Mouse (Mus musculus) midbrain, embryonic 10.5 days (tissue): Measurements from ENCODE around the gene Klhdc3. TPM values are rescaled to one million over a fixed set of nuclear protein-coding genes. Genes with fewer than 3 reads are reported as not detected.

ENCODE experiments used
- DNase-seq: peaks from one replicate; pipeline ENCODE4 v3.0.0-alpha.2; 2017; ENCODE audit warnings: low spot score
- H3K27ac ChIP-seq: fragments of 300-500 bp; sonication (generic); replicated peaks from 2 replicates; pipeline ENCODE4 v1.5.1; 2016; ENCODE audit warnings: mild to moderate bottlenecking
- H3K27me3 ChIP-seq: fragments of 300-500 bp; sonication (generic); 2 replicates; pipeline ENCODE4 v1.6.1; 2016; ENCODE audit warnings: low read depth, mild to moderate bottlenecking; ENCODE audit not compliant: poor library complexity, severe bottlenecking
- H3K36me3 ChIP-seq: fragments of 300-500 bp; sonication (generic); 2 replicates; pipeline ENCODE4 v1.6.1; 2016; ENCODE audit warnings: mild to moderate bottlenecking, moderate library complexity
- H3K4me1 ChIP-seq: fragments of 300-500 bp; sonication (generic); 2 replicates; pipeline ENCODE4 v1.6.1; 2016
- H3K4me3 ChIP-seq: fragments of 300-500 bp; sonication (generic); 2 replicates; pipeline ENCODE4 v1.5.1; 2016; ENCODE audit warnings: mild to moderate bottlenecking, moderate library complexity
- H3K9me3 ChIP-seq: fragments of 300-500 bp; sonication (generic); replicated peaks from 2 replicates; pipeline ENCODE4 v1.6.1; 2016; ENCODE audit warnings: mild to moderate bottlenecking
- WGBS: fragments of 180-500 bp; shearing (Covaris S2); methylation state at CpG from one replicate; pipeline ENCODE4 v1.1.7; 2016; 5-methylcytosine and 5-hydroxymethylcytosine counted together
- polyA plus RNA-seq: library from polyadenylated mRNA; unstranded; fragments of >200 nt; fragmentation: Nextera tagmentation; extraction: Ambion mirVana; gene quantifications from 2 replicates; pipeline ENCODE4 v1.2.1, GENCODE M21; 2016

Klhdc3 gene
- 126 and 128 TPM in 2 replicates for polyA plus RNA-seq

- WGBS: under 1% methylated on average over 49 of the region's 49 CpGs
- peaks cover 63% of the 10 kb centered on the region for H3K36me3 ChIP-seq
Observed at GRCm38 (mm10) chr17:46680760-46681373, at the start of gene Klhdc3. Klhdc3 (minus strand) TSS chr17:46680914.

GRCm38 (mm10) chr17:46728904-46729318, 48.2 kb upstream of the Klhdc3 start, which contains the start of gene Gnmt:
Gnmt (minus strand) TSS chr17:46729168.
- DNase-seq: no peak
- peaks cover 28% of the 10 kb centered on the region for H3K36me3 ChIP-seq
- no peak within 1 kb of the TSS for H3K4me3 ChIP-seq
- WGBS: 18% methylated on average over 24 of the region's 24 CpGs
- no peaks in the 10 kb centered on the region for H3K9me3 ChIP-seq
- H3K4me1 ChIP-seq: peaks cover 11% of the 10 kb centered on the region
- H3K27me3 ChIP-seq: peaks cover 28% of the 10 kb centered on the region
- no peak within 1 kb of the TSS for H3K27ac ChIP-seq

More at GRCm38 (mm10) chr17:46680760-46681373, at the start of gene Klhdc3:
- Histone ChIP-seq H3K27me3 (no peaks in the 10 kb centered on the region), H3K4me1 (peaks cover 38% of the 10 kb centered on the region), H3K27ac (peak within 1 kb of the TSS; percentile 89), H3K9me3 (no peaks in the 10 kb centered on the region), H3K4me3 (peak within 1 kb of the TSS; percentile 92)
- DNase-seq: peak; percentile 100

- 50% methylated on average over 11 of the region's 11 CpGs for WGBS
- Histone ChIP-seq H3K27me3 (peaks cover 28% of the 10 kb centered on the region), H3K27ac (no peak overlapping the region), H3K4me1 (peaks cover 11% of the 10 kb centered on the region), H3K9me3 (no peaks in the 10 kb centered on the region), H3K4me3 (no peak overlapping the region), H3K36me3 (peaks cover 28% of the 10 kb centered on the region)
- no peak for DNase-seq
Observed at GRCm38 (mm10) chr17:46728496-46728895, 47.8 kb upstream of the Klhdc3 start.

- H3K4me1 ChIP-seq: peaks cover 11% of the 10 kb centered on the region
- peaks cover 28% of the 10 kb centered on the region for H3K27me3 ChIP-seq
- no peak for DNase-seq
- no peak overlapping the region for H3K27ac ChIP-seq
- WGBS: 39% methylated on average over 6 of the region's 6 CpGs
- peaks cover 32% of the 10 kb centered on the region for H3K36me3 ChIP-seq
- no peak overlapping the region for H3K4me3 ChIP-seq
- H3K9me3 ChIP-seq: no peaks in the 10 kb centered on the region
Observed at GRCm38 (mm10) chr17:46728021-46728420, 47.3 kb upstream of the Klhdc3 start.

- Histone ChIP-seq H3K36me3 (peaks cover 39% of the 10 kb centered on the region), H3K27me3 (peaks cover 28% of the 10 kb centered on the region), H3K27ac (no peak overlapping the region), H3K9me3 (no peaks in the 10 kb centered on the region), H3K4me1 (peaks cover 11% of the 10 kb centered on the region), H3K4me3 (no peak overlapping the region)
- no peak for DNase-seq
- 92% methylated on average over 11 of the region's 11 CpGs for WGBS
Observed at GRCm38 (mm10) chr17:46727271-46727670, 46.6 kb upstream of the Klhdc3 start.

GRCm38 (mm10) chr17:46725731-46726645, 45.3 kb upstream of the Klhdc3 start:
- Histone ChIP-seq H3K4me3 (no peak overlapping the region), H3K9me3 (no peaks in the 10 kb centered on the region), H3K36me3 (peaks cover 50% of the 10 kb centered on the region), H3K4me1 (peaks cover 11% of the 10 kb centered on the region), H3K27me3 (peaks cover 28% of the 10 kb centered on the region), H3K27ac (no peak overlapping the region)
- WGBS: 95% methylated on average over 26 of the region's 26 CpGs
- no peak for DNase-seq

- H3K27ac ChIP-seq: no peak overlapping the region
- H3K27me3 ChIP-seq: peaks cover 26% of the 10 kb centered on the region
- peak; percentile 44 for DNase-seq
- H3K9me3 ChIP-seq: no peaks in the 10 kb centered on the region
- H3K36me3 ChIP-seq: peaks cover 57% of the 10 kb centered on the region
- no peak overlapping the region for H3K4me3 ChIP-seq
- H3K4me1 ChIP-seq: peaks cover 11% of the 10 kb centered on the region
- 55% methylated on average over 9 of the region's 9 CpGs for WGBS
Observed at GRCm38 (mm10) chr17:46725273-46725672, 44.6 kb upstream of the Klhdc3 start.

- no peak overlapping the region for H3K4me3 ChIP-seq
- no peak for DNase-seq
- 82% methylated on average over 20 of the region's 20 CpGs for WGBS
- peaks cover 57% of the 10 kb centered on the region for H3K36me3 ChIP-seq
- H3K27ac ChIP-seq: no peak overlapping the region
- H3K9me3 ChIP-seq: no peaks in the 10 kb centered on the region
- peaks cover 19% of the 10 kb centered on the region for H3K27me3 ChIP-seq
- H3K4me1 ChIP-seq: peaks cover 11% of the 10 kb centered on the region
Observed at GRCm38 (mm10) chr17:46724477-46725084, 43.9 kb upstream of the Klhdc3 start.

GRCm38 (mm10) chr17:46721077-46721476, 40.4 kb upstream of the Klhdc3 start:
- no peak overlapping the region for H3K27ac ChIP-seq
- no peaks in the 10 kb centered on the region for H3K9me3 ChIP-seq
- WGBS: 90% methylated on average over 7 of the region's 7 CpGs
- H3K4me1 ChIP-seq: peaks cover 5% of the 10 kb centered on the region; the same call in 1 of the 2 replicates
- peaks cover 75% of the 10 kb centered on the region for H3K36me3 ChIP-seq
- no peak for DNase-seq
- H3K4me3 ChIP-seq: no peak overlapping the region
- H3K27me3 ChIP-seq: no peaks in the 10 kb centered on the region

GRCm38 (mm10) chr17:46714756-46715481, 34.2 kb upstream of the Klhdc3 start:
- peaks cover 52% of the 10 kb centered on the region for H3K36me3 ChIP-seq
- H3K4me1 ChIP-seq: peaks cover 31% of the 10 kb centered on the region
- WGBS: 94% methylated on average over 11 of the region's 11 CpGs
- no peaks in the 10 kb centered on the region for H3K27me3 ChIP-seq
- H3K9me3 ChIP-seq: no peaks in the 10 kb centered on the region
- no peak overlapping the region for H3K4me3 ChIP-seq
- H3K27ac ChIP-seq: no peak overlapping the region
- DNase-seq: no peak

- WGBS: 91% methylated on average over 9 of the region's 9 CpGs
- no peak for DNase-seq
- peaks cover 31% of the 10 kb centered on the region for H3K4me1 ChIP-seq
Observed at GRCm38 (mm10) chr17:46713849-46714248, 33.1 kb upstream of the Klhdc3 start.

GRCm38 (mm10) chr17:46712442-46712841, 31.7 kb upstream of the Klhdc3 start:
- no peaks in the 10 kb centered on the region for H3K9me3 ChIP-seq
- no peak for DNase-seq
- H3K27ac ChIP-seq: no peak overlapping the region; the same call in 1 of the 2 replicates
- H3K27me3 ChIP-seq: no peaks in the 10 kb centered on the region
- H3K4me3 ChIP-seq: peak overlapping the region; percentile 99
- H3K4me1 ChIP-seq: peaks cover 31% of the 10 kb centered on the region
- 78% methylated on average over 7 of the region's 7 CpGs for WGBS
- peaks cover 45% of the 10 kb centered on the region for H3K36me3 ChIP-seq

More at GRCm38 (mm10) chr17:46713849-46714248, 33.1 kb upstream of the Klhdc3 start:
- H3K4me3 ChIP-seq: no peak overlapping the region
- H3K27me3 ChIP-seq: no peaks in the 10 kb centered on the region
- H3K27ac ChIP-seq: no peak overlapping the region
- no peaks in the 10 kb centered on the region for H3K9me3 ChIP-seq
- H3K36me3 ChIP-seq: peaks cover 48% of the 10 kb centered on the region
